Mouse (Mus musculus) cerebellum, adult 11 months (tissue): ENCODE data around the gene Arf6.
"Not testable (repeated sequence)": the region's sequence is repeated elsewhere in the genome, so short reads cannot be mapped to it uniquely, and the experiment has no call there.

Experiments used
- DNase-seq: peaks from one replicate; pipeline ENCODE4 v3.0.0; 2022

Arf6 gene

DNA sequence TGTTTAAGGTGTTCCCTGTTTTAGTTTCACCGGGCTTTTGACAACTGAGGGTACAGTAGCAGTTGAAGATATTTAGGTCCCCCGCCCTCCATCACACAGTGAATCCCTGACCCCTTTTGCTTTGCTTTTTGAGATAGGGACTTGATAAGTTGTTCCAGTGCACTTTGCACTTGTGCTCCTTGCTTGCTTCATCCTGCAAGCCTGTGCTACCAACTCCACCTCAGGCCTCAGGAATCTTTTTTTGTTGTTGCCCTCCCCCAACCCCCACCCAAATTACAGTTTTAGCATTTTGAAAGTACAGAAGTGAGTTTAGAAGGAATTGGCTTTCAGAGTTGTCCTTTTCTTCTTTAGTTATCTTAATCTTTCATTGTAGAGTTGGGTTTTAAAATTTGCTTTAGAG, 4.2 kb downstream of the Arf6 start:
- DNase-seq: no peak

DNA sequence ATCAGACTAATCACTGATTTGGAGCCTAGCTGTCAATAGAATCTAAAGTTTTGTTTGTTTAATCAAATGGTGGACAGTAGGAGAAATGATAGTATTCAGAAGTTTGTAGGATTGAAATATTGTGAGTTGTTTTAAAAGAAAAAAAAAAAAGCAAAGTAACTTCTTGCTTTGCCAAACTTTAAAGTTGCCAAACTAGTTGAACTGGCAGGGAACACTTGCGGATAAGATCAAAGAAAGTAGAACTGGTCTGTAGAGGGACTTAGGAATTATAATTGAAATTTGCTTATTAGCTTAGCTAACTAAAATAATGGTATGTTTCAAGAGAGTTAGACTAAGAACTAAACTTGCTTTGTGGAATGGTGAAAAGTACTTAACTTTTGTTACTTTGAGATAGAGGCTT, 5.2 kb downstream of the Arf6 start:
- no peak for DNase-seq

DNA sequence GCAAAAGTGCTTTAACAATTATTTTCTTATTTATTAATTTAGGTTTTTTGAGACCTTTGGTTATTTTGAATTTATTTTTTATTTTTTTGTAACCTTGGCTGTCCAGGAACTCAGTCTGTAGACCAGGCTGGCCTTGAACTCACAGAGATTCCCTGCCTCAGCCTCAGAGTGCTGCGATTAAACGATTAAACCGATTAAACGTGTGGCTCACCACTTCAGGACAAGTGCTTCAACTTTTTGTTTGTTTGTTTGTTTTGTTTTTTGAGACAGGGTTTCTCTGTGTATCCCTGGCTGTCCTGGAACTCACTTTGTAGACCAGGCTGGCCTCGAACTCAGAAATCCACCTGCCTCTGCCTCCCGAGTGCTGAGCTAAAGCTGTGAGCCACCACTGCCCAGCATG, 5.7 kb downstream of the Arf6 start:
- DNase-seq: not testable (repeated sequence)

DNA sequence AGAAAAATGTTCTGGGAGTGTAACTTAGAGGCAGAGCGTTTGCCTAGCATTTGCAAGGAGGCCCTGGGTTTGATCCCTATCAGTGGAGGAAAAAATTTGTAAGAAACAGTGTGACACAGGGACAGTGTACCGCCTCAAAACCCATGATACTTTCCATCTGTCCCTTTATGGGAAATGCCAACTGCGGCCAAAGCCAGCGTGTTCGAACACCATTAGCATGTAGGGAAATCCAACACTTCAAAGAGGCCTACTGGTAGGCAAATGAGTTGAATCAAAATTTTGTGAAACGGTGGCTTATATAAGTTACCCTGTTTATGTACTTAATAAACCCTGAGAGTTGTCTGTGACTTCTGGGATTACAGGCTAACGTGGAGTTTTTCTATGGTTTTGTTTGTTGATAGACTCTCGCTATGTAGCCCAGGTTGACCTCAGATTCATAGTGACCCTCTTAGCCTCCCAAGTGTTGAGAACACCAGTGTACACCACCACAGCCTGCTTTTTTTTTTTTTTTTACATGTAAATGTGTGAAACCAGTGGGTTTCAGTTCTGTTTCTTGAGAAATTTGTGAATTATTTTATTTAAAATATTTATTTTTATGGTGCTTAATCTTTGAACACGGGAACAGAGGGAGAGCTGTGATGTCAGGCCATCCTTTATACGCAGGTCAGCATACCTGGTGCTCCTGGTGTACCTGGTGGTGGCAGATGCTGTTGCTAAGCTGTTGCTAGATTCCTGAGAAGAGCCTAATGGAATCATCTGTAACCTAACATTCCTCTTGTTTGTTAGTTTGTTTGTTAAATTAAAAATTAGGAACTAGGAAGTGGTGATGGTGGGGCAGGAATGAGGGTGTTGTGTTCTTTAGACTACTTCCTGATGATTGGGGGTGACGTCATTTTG, 6.9 kb downstream of the Arf6 start:
- DNase-seq: no peak

DNA sequence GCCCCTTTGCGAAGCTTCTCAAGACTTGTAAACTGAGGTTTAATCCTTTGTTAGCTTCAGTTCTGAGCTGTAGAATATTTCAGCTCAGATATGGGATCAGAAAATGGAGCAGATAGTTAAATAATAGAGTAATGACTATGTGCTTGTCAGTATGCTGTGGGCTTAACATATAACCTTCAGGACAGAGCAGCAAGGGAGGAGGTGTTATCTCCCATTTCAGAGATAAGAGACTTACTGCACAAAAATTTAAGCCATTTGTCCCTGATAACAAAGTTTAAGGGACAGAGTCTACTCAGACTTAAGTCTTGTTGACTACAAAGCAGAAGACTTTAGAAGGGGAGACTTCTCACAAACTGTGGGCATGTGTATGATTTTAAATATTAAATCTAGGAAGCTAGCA, 10.9 kb downstream of the Arf6 start:
- no peak for DNase-seq

DNA sequence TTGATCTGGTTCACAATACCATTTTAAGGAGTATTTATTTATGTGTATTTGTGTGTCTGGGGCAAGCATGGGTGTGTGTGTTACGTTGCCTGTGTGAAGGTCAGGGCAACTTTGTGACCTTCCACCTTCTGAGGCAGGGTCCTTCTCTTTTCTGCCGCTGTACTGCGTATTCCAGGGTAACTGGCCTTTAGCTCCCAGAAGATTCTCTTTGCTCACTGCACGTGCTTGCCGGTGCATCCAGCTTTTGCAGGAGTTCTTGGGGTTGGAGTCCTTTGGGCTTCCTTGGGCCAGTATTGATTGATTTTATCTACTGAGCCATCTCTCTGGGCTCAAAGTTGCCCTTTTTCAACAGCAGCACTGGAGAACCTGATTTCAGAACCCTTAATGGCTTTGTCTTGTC, 12.7 kb downstream of the Arf6 start:
- DNase-seq: no peak

DNA sequence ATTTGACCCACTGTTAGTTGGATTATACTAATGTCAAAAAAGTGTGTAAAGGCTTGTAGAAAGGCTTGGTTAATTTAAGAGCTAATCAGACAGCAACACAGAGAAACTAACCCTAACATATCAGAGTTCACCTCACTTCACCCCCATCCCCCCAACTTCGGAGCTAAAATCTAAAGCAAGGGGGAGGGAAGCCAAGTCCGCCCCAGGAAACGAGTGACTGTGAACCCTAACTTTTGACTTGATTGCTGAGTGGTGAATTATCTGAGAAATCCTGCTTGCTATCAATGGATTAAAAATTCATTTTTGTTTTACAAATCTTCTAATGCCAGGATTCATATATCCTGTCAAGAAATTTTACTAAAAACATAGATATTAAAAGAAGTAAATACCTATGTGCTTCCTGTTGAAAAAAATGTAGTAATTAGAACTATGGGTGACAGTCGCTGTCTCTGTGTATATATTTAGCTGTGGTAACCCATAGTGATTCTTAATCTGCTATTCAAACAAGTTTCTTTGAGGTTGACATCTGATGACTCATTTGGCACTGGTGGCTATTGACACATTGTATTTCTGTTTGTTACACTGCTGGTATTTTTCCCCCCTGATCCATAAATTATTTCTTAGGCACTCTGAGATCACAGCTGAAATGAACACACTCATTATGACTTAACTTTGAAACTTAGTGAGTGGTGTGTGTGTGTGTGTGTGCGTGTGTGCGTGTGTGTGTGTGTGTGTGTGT, 13.8 kb downstream of the Arf6 start:
- no peak for DNase-seq

DNA sequence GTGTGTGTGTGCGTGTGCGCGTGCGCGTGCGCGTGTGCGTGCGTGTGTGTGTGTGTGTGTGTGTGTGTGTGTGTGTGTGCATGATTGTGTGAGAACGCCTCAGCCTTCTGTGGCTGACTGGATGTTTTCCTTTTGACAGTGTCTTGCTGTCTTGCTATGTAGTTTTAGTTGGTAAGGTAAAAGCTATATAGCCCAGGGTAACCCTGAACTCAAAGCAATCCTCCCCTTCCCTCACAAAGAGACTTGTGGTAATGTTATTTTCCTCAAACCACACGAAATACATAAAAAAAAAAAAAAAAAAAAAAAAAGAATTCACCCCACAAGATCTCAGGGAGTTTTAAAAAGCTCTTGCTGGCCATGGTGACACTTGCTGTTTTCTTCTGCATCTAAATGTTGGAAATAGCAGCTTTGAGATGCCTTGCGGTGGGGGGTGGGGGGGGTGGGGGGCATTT, 14.4 kb downstream of the Arf6 start:
- not testable (repeated sequence) for DNase-seq

DNA sequence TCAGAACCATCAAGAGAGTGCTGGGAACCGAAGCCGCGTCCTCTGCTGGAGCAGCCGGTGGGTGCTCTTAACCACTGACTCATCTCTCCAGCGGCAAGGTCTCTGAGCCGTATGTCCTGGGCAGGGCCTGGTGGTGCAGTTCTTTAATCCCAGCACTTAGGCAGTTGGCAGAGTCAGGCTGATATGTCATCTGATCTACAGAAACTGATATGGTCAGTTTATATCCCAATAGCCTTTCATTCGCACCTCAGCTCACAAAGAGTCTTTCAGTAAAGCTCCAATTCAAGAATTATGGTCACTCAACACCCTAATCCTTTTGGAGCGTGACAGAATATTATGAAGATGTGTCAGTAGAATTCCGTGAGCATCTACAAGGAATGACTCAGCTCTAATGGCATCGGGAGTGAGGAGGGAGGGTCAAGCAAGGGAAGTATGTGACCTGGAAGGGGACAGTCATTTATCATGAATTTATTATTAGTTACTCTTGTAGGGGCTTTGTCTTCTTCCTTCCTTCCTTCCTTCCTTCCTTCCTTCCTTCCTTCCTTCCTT, 16.4 kb downstream of the Arf6 start:
- DNase-seq: no peak

DNA sequence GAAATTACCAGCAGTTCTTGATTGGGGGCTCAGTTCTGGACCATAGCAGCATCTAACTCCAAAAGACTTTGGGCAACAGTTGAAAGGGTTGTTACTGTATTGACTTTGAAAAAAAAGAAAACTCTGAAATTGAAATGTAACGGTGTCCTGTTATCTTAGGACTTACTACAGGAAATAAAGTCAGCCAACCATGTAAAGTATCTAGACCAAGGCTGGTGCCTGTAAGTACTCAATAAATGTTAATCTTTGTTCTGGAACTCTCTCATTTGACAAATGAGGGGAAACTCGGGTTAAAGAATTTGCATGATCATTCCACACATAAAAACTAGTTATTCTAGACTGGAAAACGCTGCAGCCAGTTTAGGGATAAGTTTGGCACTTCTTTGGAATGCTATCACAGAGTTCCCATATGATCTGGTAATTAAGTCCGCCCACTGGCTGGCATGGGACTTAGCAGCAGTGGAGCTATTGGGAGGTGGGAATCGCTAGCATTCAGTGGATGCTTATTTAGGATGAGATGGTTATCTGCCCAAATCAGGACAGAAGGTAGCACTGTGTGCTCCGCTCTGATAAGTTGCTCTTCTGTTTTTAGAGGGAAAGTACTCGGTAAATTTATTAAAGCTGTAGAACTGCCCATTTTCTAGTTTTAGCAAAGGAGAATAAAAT, 17.5 kb downstream of the Arf6 start:
- DNase-seq: no peak

DNA sequence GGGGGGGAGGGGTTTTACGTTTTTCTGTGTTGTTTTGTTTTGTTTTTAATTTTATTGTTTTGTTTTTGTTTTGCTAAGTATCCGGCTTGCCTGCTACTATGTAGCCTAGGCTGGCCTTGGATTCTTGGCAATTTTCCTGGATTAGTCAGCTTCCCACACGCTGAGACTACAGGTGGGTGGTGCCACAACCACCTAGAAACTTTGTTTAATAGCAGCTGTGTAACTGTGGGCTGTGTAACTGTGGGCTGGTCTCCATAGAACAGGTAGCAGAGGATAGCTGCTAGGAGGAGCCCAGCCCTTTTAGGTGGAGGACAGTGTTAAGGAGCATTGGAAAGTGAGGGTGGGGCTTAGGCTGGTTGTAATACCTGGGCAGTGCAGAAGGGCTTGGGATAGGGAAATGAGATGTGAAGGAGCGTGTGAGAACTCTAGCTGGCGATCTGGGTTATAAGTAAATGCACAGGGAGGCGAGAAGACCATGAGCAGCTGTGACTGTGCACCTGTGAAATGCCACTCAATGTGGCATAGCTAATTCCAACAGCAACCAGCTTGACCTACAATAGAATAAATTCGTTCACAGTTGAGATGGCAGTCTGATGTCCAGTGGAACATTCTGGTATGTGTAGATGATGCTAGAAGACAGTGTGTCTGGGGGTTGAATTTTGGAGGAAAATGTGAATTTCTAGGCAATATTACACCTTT, 18.2 kb downstream of the Arf6 start:
- no peak for DNase-seq

DNA sequence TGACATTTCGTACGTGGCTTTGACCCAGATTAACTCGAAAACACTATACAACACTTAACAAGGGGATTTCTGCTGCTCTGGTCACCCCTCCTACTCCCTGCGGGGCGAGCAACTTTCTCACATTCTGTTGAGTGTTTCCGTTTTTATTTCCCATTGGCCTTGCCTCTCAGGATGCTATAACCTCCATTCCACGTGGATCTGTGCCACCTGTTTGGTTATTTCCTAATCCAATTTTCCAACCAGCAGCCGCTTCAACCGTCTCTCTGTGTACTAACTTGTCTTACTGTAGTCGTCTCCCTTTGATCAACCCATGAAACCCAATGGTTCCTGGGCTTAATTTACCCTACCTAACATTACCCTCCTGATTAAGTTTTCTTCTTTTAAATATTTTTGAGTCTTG, 21.1 kb downstream of the Arf6 start:
- no peak for DNase-seq

DNA sequence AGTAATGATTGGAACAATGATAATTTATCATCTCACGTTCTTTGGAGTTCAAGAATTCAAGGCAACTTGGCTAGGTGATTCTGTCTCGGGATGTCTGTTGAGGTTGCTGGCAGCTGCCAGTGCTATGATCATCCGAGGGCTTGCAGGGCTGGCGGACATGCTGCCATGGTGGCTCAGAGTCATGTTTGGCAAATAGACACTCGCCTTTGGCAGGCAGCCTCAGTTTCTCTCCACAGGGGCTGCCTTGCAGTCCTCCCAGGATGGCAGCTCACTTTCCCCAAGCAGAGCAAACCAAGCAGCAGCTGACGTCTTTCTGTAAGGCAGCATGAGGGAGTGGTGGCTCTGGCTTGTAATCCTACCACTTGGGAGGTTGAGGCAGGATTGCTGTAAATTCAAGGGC, 22.5 kb downstream of the Arf6 start:
- DNase-seq: peak; percentile 88

DNA sequence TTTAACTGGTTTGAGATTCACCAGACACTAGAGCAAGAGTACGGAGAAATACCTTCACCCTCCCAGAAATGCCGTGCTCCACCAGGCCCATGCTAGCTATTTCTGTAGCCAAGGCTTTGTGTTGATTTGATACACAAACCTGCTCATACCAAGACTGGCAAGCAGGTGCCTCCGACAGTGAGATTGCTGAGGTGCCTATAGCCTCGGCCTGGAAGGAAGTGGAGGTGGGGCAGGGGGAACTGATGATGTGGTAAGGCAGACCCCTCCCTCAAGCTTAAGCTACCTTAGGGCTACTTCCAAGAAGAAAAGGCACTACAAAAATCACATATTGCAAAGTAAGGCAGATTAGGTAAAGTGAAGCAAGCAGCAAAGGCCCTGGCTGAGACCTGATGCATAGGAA, 28.4 kb downstream of the Arf6 start:
- DNase-seq: no peak

DNA sequence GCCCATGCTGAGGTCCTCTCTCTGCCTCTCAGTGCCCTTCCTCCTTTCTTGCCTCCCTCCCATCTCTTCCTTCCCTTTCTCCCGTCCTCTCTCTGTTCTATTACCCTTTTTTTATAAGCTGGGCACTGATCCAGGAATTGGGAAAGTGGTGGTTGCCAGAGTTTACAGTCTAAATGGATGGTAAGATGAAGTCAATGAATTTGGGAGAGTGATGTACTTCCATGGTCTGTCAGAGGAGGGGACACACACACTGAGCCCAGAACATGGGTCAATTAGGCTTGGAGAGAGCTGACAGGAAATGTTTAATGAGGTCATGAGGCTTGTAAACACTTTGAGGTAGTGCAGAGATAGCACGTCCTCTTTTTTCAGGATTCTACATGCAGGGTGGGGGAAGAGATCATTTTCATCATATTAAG, 28.9 kb downstream of the Arf6 start:
- DNase-seq: no peak

DNA sequence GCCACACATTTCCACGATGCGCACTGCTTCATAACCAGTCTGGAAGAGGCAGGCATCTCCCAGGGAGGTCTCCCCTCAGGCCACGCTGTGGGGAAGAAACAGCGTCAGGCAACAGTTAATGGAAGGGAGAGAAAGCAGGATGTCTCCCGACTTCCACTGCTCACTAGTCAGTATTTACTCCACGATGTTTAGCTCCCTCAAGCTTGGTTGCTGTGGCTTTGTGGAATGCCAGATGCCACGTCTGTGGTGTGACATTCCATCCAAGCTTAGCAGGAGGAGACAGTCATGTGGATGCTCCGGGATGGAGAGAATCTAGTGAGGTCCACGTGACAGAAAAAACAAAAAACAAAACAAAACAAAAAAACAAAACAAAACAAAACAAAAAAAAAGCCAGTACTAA, 30.1 kb downstream of the Arf6 start:
- no peak for DNase-seq

DNA sequence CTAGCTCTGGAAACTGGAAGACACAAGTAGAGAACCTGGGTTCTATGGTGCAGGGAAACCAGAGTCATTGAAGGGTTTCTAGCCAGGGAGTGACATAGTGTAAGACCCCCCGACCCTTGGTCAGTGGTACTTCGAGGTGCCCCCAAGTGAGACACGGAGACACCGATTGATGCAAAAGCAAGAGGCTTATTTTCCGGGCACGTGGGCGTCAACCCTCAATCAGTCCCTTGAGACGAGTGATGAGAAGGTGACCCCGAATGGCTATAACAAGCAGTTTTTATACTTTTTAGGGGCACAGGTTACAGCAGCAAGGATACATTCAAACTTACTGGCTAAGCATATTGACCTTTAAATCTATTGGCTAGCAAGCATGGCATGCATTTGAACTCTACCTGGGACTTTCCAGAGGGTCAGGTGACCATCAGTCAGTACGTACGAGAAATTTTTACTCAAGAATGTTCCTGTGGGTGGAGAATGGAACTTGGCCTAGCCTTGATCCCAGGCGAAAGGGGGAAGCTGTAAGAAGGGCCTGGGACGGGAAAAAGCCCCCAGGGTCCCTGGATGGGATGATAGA, 30.7 kb downstream of the Arf6 start:
- no peak for DNase-seq

DNA sequence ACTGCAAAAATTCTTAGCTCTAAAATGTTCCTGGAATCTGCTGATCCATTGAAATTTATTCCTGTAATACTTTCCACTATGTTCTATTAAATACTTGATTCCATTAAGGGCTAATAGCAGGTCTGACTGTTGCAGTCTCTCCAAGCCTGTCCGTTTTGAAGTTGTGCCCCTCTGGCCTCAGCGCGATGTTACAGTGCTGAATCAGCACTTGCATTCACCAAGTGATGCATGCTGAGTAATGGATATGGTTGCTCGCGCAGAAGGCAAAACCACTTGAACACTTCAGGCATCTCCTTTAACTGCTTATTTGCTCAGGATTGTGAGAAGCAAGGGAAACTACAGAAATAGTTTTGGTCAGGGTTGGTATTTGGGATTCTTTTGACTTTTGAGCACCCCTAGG, 38.8 kb downstream of the Arf6 start:
- DNase-seq: no peak

DNA sequence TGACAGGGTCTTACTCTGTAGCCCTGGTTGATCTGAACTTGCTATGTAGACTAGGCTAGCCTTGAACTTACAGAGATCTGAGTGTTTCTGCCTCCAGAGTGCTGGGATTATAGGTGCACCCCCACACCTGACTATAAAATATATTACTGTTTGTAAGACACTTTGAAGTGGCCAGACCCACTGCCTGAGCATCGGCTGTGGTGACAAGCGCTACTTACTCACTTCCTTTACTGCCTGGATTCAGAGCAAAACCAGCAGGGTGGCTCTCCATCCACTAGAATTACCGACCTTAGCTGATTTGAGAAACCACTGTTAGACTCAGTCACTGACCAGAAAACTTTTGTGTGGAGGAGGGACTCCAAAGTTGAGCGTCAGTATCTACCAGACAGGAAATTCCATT, 40.0 kb downstream of the Arf6 start:
- no peak for DNase-seq

DNA sequence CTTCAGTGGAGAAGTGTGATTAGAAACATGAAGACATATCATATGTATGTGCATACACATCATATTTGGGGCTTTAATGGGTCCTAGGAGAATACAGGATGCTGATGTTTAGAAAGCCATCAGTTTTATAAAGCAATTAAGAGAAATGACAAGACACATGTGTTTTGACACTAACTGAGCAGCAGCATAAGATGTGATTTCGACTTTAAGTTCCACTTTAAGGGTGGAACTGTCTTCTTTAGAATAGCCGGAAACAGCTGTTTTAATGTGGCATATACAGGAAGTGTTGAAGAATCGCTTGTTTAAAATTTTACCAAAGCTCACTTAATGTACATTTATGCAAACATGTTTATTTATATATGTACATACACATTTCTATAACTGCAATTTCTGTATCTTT, 41.4 kb downstream of the Arf6 start:
- no peak for DNase-seq

DNA sequence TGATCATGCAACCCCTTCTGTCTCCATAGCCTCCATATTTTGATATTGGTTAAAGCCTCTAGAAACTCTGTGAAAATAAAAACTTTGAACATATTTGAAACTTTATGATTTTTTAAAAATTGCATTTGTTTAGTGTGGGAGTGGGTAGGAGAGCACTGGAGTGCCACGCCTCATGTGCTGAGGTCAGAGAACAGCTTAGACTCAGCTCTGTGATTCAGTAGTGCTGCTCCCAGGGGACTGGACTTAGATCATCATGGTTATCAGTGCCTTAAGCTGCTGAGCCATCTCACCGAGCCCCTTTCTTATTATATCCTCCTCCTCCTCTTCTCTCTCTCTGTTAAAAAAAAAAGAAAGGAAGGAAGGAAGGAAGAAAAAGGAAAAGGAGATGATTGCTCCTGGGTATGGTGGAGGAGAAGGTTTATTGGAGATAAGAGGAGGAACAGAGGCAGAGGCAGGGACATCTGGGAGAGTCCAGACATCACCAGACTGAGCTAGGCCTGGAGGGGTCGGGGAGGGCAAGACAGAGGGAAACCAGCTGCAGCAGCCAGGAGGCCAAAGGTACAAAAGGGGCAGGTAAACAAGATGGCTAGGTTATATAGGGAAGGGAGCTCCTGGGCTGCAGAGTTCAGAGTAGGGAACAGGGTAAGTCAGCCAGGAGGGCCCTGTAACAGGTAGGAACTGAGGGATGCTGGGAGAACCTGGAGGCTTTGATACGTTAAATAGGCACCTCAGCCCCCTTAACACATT, 43.0 kb downstream of the Arf6 start:
- DNase-seq: no peak

DNA sequence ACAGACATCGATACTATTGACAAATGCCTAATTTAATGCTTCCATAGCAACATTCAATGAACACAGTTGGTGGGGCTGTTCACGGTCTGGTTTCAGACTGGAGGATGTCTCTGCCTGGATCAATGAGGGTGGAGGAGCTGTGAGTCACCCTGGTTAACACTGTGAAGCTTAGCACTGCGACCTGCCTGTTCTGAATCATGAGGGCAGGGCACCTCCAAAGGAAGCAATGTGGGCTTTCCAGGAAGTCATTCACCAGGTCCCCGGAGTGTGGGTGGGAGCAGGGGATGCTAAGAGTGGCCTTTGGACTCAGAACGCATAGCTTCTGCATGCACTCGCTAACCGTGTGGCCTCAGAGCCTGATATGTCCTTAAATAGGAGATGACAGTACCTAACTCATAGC, 44.8 kb downstream of the Arf6 start:
- no peak for DNase-seq
